Mouse (Mus musculus): ENCODE data around the gene Acap1.

- no peak for TF ChIP-seq ZC3H11A (IDR thresholded peaks at IDR 0.05; ENCODE audit: borderline replicate concordance, low read depth, low read length)
- no peak for TF ChIP-seq ZNF384 (IDR thresholded peaks at IDR 0.05; ENCODE audit: low read depth, low read length)
- no peak for TF ChIP-seq MAFK (IDR thresholded peaks at IDR 0.05; ENCODE audit: insufficient read depth, low read depth, low read length)
Observed at GRCm38 (mm10) chr11:69909174-69909573, 13.8 kb upstream of the Acap1 start.

Measured in ES-E14 (cell line).